ENCODE assay signal across 10 mouse cellular contexts in the genomic region with DNA sequence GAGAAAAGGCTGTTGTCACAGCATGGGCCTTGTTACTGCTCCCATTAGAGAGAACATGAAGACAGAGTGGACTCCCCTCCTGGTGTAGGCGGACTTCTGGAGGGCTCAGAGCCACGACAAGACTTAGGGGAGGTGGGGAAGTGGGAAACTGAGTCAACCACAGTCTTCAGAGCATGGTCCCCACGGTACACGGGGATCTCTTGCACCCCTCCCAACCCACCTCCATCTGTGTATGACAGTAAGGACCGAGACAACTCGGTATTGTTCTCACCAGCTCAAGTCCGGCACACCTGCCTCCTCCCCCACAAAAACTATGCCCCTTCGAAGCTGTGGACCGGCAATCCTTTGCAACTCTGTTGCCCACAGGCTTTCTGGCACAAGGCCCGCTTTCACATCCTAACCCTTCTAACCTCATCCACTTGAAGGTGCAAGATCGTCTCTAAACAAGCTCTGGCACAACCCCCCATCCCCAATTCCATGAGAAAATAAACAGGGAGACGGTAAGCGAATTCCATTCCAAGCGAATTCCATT. TPM values are rescaled to one million over a fixed set of nuclear protein-coding genes. Genes with fewer than 3 reads are reported as not detected.
DNase-seq lines count a peak whose midpoint lies in the region; ATAC-seq lines count a peak whose summit lies in the region.
"Had no signal": no experiment of that assay in that cellular context is flagged by ENCODE, and none has a peak within 500 bp of the region (broad histone marks: within the 10 kb centered on the region; RNA-seq: fewer than 3 reads in every experiment).

No protein-coding gene starts in this region.

- no peaks in the 10 kb centered on the region for H3K36me3 ChIP-seq in hindbrain, embryonic 13.5 days
- H3K36me3 ChIP-seq in hindbrain, embryonic 10.5 days, result no peaks in the 10 kb centered on the region
- H3K36me3 ChIP-seq in embryonic facial prominence, embryonic 15.5 days, result no peaks in the 10 kb centered on the region
- no peaks in the 10 kb centered on the region for H3K36me3 ChIP-seq in intestine, embryonic 14.5 days (ENCODE audit: control insufficient read depth, insufficient read depth, low read length)
- no peaks in the 10 kb centered on the region for H3K36me3 ChIP-seq in midbrain, embryonic 15.5 days (replicated peaks)
- H3K36me3 ChIP-seq: liver, embryonic 12.5 days had no signal

- H3K9me3 ChIP-seq in hindbrain, embryonic 13.5 days, result no peaks in the 10 kb centered on the region
- H3K9me3 ChIP-seq in hindbrain, embryonic 10.5 days, result no peaks in the 10 kb centered on the region
- no peaks in the 10 kb centered on the region for H3K9me3 ChIP-seq in embryonic facial prominence, embryonic 15.5 days (replicated peaks)
- H3K9me3 ChIP-seq in intestine, embryonic 14.5 days (ENCODE audit: control insufficient read depth, low read length), result no peaks in the 10 kb centered on the region
- H3K9me3 ChIP-seq in midbrain, embryonic 15.5 days, result no peaks in the 10 kb centered on the region
- H3K9me3 ChIP-seq: liver, embryonic 12.5 days had no signal

- peak overlapping the region; percentile 25; the same call in 1 of the 2 replicates for H3K4me2 ChIP-seq in hindbrain, embryonic 13.5 days
- H3K4me2 ChIP-seq in embryonic facial prominence, embryonic 15.5 days (replicated peaks), result peak overlapping the region; percentile 39
- peak overlapping the region; percentile 42 for H3K4me2 ChIP-seq in intestine, embryonic 14.5 days (ENCODE audit: low read length)
- H3K4me2 ChIP-seq in midbrain, embryonic 15.5 days, result peak overlapping the region; percentile 42
- H3K4me2 ChIP-seq: liver, embryonic 12.5 days had no signal

- no peak overlapping the region for H3K9ac ChIP-seq in hindbrain, embryonic 13.5 days
- H3K9ac ChIP-seq in embryonic facial prominence, embryonic 15.5 days, result no peak overlapping the region
- no peak overlapping the region for H3K9ac ChIP-seq in intestine, embryonic 14.5 days (ENCODE audit: low read length)
- H3K9ac ChIP-seq in midbrain, embryonic 15.5 days, result no peak overlapping the region
- H3K9ac ChIP-seq: liver, embryonic 12.5 days had no signal

- H3K27me3 ChIP-seq in hindbrain, embryonic 13.5 days, result 0 out of 2 replicates have a peak, but pooled peaks cover 15% of the 10 kb centered on the region
- H3K27me3 ChIP-seq in hindbrain, embryonic 10.5 days (ENCODE audit: insufficient read depth, poor library complexity, severe bottlenecking), result peaks cover 27% of the 10 kb centered on the region
- H3K27me3 ChIP-seq in embryonic facial prominence, embryonic 15.5 days, result peaks cover 23% of the 10 kb centered on the region
- 0 out of 2 replicates have a peak, but pooled peaks cover 6% of the 10 kb centered on the region for H3K27me3 ChIP-seq in intestine, embryonic 14.5 days (replicated peaks; ENCODE audit: control insufficient read depth, insufficient read depth, low read length)
- 0 out of 2 replicates have a peak, but pooled peaks cover 7% of the 10 kb centered on the region for H3K27me3 ChIP-seq in midbrain, embryonic 15.5 days (replicated peaks)

- peaks cover 11% of the 10 kb centered on the region for H3K4me1 ChIP-seq in hindbrain, embryonic 13.5 days (replicated peaks)
- H3K4me1 ChIP-seq in hindbrain, embryonic 10.5 days (replicated peaks), result peaks cover 22% of the 10 kb centered on the region
- H3K4me1 ChIP-seq in embryonic facial prominence, embryonic 15.5 days, result peaks cover 29% of the 10 kb centered on the region
- peaks cover 12% of the 10 kb centered on the region for H3K4me1 ChIP-seq in intestine, embryonic 14.5 days (replicated peaks; ENCODE audit: control insufficient read depth, insufficient read depth, low read length)
- H3K4me1 ChIP-seq in midbrain, embryonic 15.5 days, result peaks cover 13% of the 10 kb centered on the region; the same call in 1 of the 2 replicates
- H3K4me1 ChIP-seq: liver, embryonic 12.5 days had no signal

- WGBS in hindbrain, embryonic 13.5 days, result 41% methylated on average over 14 of the region's 14 CpGs
- 43% methylated on average over 14 of the region's 14 CpGs for WGBS in hindbrain, embryonic 10.5 days
- 17% methylated on average over 14 of the region's 14 CpGs for WGBS in embryonic facial prominence, embryonic 15.5 days
- 19% methylated on average over 14 of the region's 14 CpGs for WGBS in intestine, embryonic 14.5 days
- WGBS in midbrain, embryonic 15.5 days, result 43% methylated on average over 14 of the region's 14 CpGs

- no peak overlapping the region for H3K4me3 ChIP-seq in hindbrain, embryonic 13.5 days
- no peak overlapping the region for H3K4me3 ChIP-seq in hindbrain, embryonic 10.5 days
- peak overlapping the region; percentile 22 for H3K4me3 ChIP-seq in embryonic facial prominence, embryonic 15.5 days (replicated peaks)
- H3K4me3 ChIP-seq in intestine, embryonic 14.5 days (ENCODE audit: low read depth, low read length), result no peak overlapping the region
- peak overlapping the region; percentile 17 for H3K4me3 ChIP-seq in midbrain, embryonic 15.5 days
- H3K4me3 ChIP-seq: liver, embryonic 12.5 days had no signal

- ATAC-seq in hindbrain, embryonic 13.5 days (ENCODE audit: low FRiP score), result no peak
- ATAC-seq in embryonic facial prominence, embryonic 15.5 days (ENCODE audit: insufficient number of reproducible peaks, low FRiP score, low TSS enrichment, low read depth), result no peak
- ATAC-seq in intestine, embryonic 14.5 days (replicated peaks; ENCODE audit: low FRiP score, low TSS enrichment, low read depth), result 0 out of 2 replicates have a peak, but pooled peaks have one; percentile 15
- 0 out of 2 replicates have a peak, but pooled peaks have one; percentile 6 for ATAC-seq in midbrain, embryonic 15.5 days (replicated peaks)
- ATAC-seq in inflammation-experienced regulatory T-cells, adult 6 months, result no peak
- ATAC-seq: liver, embryonic 12.5 days had no signal

- no peak overlapping the region for H3K27ac ChIP-seq in hindbrain, embryonic 13.5 days
- H3K27ac ChIP-seq in hindbrain, embryonic 10.5 days, result no peak overlapping the region
- H3K27ac ChIP-seq in embryonic facial prominence, embryonic 15.5 days (replicated peaks), result 0 out of 2 replicates have a peak overlapping the region, but pooled peaks have one; percentile 24
- no peak overlapping the region for H3K27ac ChIP-seq in intestine, embryonic 14.5 days (ENCODE audit: low read depth)
- no peak overlapping the region for H3K27ac ChIP-seq in midbrain, embryonic 15.5 days
- H3K27ac ChIP-seq: liver, embryonic 12.5 days had no signal

- DNase-seq in hindbrain, embryonic 10.5 days (ENCODE audit: low spot score), result no peak
- no peak for DNase-seq in intestine, embryonic 14.5 days (ENCODE audit: low spot score)
- DNase-seq in layer of hippocampus, postnatal 14 days (ENCODE audit: low spot score in 2 of 2), result no peak
- DNase-seq in adrenal gland, adult 18-20 months (ENCODE audit: low spot score in 2 of 2), result no peak
- DNase-seq: adrenal gland, postnatal 14 days had no signal

RNA-seq across cellular contexts. Expression of a gene that starts 13.3 kb away (rescaled TPM):
- polyA plus RNA-seq in hindbrain, embryonic 13.5 days (2015; fragmentation: Nextera tagmentation; extraction: Ambion mirVana), result 9.3 and 10.6 TPM in 2 replicates
- polyA plus RNA-seq in hindbrain, embryonic 10.5 days (2016; fragmentation: Nextera tagmentation; extraction: Ambion mirVana), result 1.9 and 3.0 TPM in 2 replicates
- 4.9 and 6.7 TPM in 2 replicates for polyA plus RNA-seq in embryonic facial prominence, embryonic 15.5 days (2015; fragmentation: Nextera tagmentation; extraction: Ambion mirVana)
- 11.2 and 13.3 TPM in 2 replicates for polyA plus RNA-seq in intestine, embryonic 14.5 days (2014; fragmentation: Nextera tagmentation; extraction: Ambion mirVana)
- polyA plus RNA-seq in midbrain, embryonic 15.5 days (2015; fragmentation: Nextera tagmentation; extraction: Ambion mirVana), result 7.0 and 7.4 TPM in 2 replicates
- polyA plus RNA-seq in inflammation-experienced regulatory T-cells, adult 6 months (2017; shearing (Covaris generic)), result not detected
- 1 to 10 TPM; 4.7 to 6.1 TPM for total RNA-seq in layer of hippocampus, postnatal 14 days (2021)
- total RNA-seq in adrenal gland, adult 18-20 months (2021), result 10 to 100 TPM; 28.1 to 39.5 TPM

Comparison
In these comparisons a context has a peak if more than half of its experiments do, and no peak if none do; other contexts are left out.
1. ATAC-seq: peak in intestine, embryonic 14.5 days (single experiment) and midbrain, embryonic 15.5 days (single experiment); none in hindbrain, embryonic 13.5 days (single experiment), embryonic facial prominence, embryonic 15.5 days (single experiment) and inflammation-experienced regulatory T-cells, adult 6 months (single experiment).
2. H3K4me3 ChIP-seq: peak in embryonic facial prominence, embryonic 15.5 days (single experiment) and midbrain, embryonic 15.5 days (single experiment); none in hindbrain, embryonic 13.5 days (single experiment), hindbrain, embryonic 10.5 days (single experiment) and intestine, embryonic 14.5 days (single experiment).
3. Peak in every context shown above with its lines, with median percentiles within 50 percentile points of each other: H3K4me2 ChIP-seq.